ENCODE assay signal across 9 mouse cellular contexts in genomic region chr9:99632264-99632663, GRCm38 (mm10). TPM values are rescaled to one million over a fixed set of nuclear protein-coding genes. Genes with fewer than 3 reads are reported as not detected.
DNase-seq lines count a peak whose midpoint lies in the region; ATAC-seq and TF ChIP-seq lines count a peak whose summit lies in the region.
"Had no signal": no experiment of that assay in that cellular context is flagged by ENCODE, and none has a peak within 500 bp of the region (broad histone marks: within the 10 kb centered on the region; RNA-seq: fewer than 3 reads in every experiment).

No protein-coding gene starts in this region.

- 59% methylated on average over 8 of the region's 8 CpGs for WGBS in forebrain, embryonic 15.5 days
- WGBS in kidney, postnatal 0 days: 42% methylated on average over 8 of the region's 8 CpGs
- 39% methylated on average over 8 of the region's 8 CpGs for WGBS in neural tube, embryonic 12.5 days

- peaks cover 37% of the 10 kb centered on the region for H3K4me1 ChIP-seq in forebrain, embryonic 15.5 days
- H3K4me1 ChIP-seq in kidney, postnatal 0 days (replicated peaks; ENCODE audit: insufficient read depth, low read length): peaks cover 5% of the 10 kb centered on the region; the same call in 1 of the 2 replicates
- peaks cover 25% of the 10 kb centered on the region for H3K4me1 ChIP-seq in neural tube, embryonic 12.5 days

- H3K9ac ChIP-seq in forebrain, embryonic 15.5 days (replicated peaks): no peak overlapping the region
- no peak overlapping the region for H3K9ac ChIP-seq in kidney, postnatal 0 days (ENCODE audit: low read depth, low read length)
- peak overlapping the region; percentile 13; the same call in 1 of the 2 replicates for H3K9ac ChIP-seq in neural tube, embryonic 12.5 days

- peak overlapping the region; percentile 16; the same call in 1 of the 2 replicates for H3K4me2 ChIP-seq in forebrain, embryonic 15.5 days (replicated peaks)
- peak overlapping the region; percentile 78 for H3K4me2 ChIP-seq in kidney, postnatal 0 days (ENCODE audit: low read length)
- H3K4me2 ChIP-seq in neural tube, embryonic 12.5 days (replicated peaks): peak overlapping the region; percentile 80

- no peaks in the 10 kb centered on the region for H3K9me3 ChIP-seq in forebrain, embryonic 15.5 days
- no peaks in the 10 kb centered on the region for H3K9me3 ChIP-seq in kidney, postnatal 0 days (replicated peaks; ENCODE audit: low read length)
- no peaks in the 10 kb centered on the region for H3K9me3 ChIP-seq in neural tube, embryonic 12.5 days

- H3K4me3 ChIP-seq in forebrain, embryonic 15.5 days: no peak overlapping the region
- H3K4me3 ChIP-seq in kidney, postnatal 0 days (replicated peaks; ENCODE audit: low read depth, low read length): no peak overlapping the region
- H3K4me3 ChIP-seq in neural tube, embryonic 12.5 days: no peak overlapping the region

- H3K36me3 ChIP-seq in forebrain, embryonic 15.5 days: peaks cover 5% of the 10 kb centered on the region; the same call in 1 of the 2 replicates
- peaks cover 3% of the 10 kb centered on the region; the same call in 1 of the 2 replicates for H3K36me3 ChIP-seq in kidney, postnatal 0 days (ENCODE audit: insufficient read depth, low read length)
- H3K36me3 ChIP-seq in neural tube, embryonic 12.5 days: peaks cover 10% of the 10 kb centered on the region

- H3K27me3 ChIP-seq in forebrain, embryonic 15.5 days: no peaks in the 10 kb centered on the region
- H3K27me3 ChIP-seq in kidney, postnatal 0 days (ENCODE audit: insufficient read depth, low read length): no peaks in the 10 kb centered on the region
- no peaks in the 10 kb centered on the region for H3K27me3 ChIP-seq in neural tube, embryonic 12.5 days (replicated peaks)

- peak; percentile 41 for TF ChIP-seq CTCF in kidney, postnatal 0 days (IDR thresholded peaks at IDR 0.05; ENCODE audit: low read depth)

- H3K27ac ChIP-seq in forebrain, embryonic 15.5 days (replicated peaks): no peak overlapping the region
- H3K27ac ChIP-seq in kidney, postnatal 0 days: peak overlapping the region; percentile 63
- no peak overlapping the region for H3K27ac ChIP-seq in neural tube, embryonic 12.5 days

- no peak for ATAC-seq in forebrain, embryonic 15.5 days (replicated peaks)
- ATAC-seq in kidney, postnatal 0 days (replicated peaks; ENCODE audit: low FRiP score, low read depth): peak; percentile 25; the same call in 1 of the 2 replicates
- ATAC-seq in neural tube, embryonic 12.5 days (ENCODE audit: low FRiP score, low read depth): no peak

- peak; percentile 12 for DNase-seq in right cerebral cortex, adult 18-20 months
- DNase-seq in right cerebral cortex, postnatal 36 days (ENCODE audit: low spot score in 2 of 2): no peak
- peak; percentile 30 for DNase-seq in kidney, postnatal 0 days (ENCODE audit: low spot score)
- no peak for DNase-seq in cerebellum, postnatal 36 days
- DNase-seq in liver: no peak
- DNase-seq in frontal cortex, postnatal 14 days (ENCODE audit: low spot score in 2 of 2): no peak

RNA-seq across cellular contexts. Expression of gene Dzip1l, which starts 3.0 kb away (rescaled TPM):
- 13.3 TPM in 2 replicates for polyA plus RNA-seq in forebrain, embryonic 15.5 days (2015; fragmentation: Nextera tagmentation; extraction: Ambion mirVana)
- 17.3 and 18.7 TPM in 2 replicates for polyA plus RNA-seq in kidney, postnatal 0 days (2015; fragmentation: Nextera tagmentation; extraction: Ambion mirVana)
- 13.4 and 14.7 TPM in 2 replicates for polyA plus RNA-seq in neural tube, embryonic 12.5 days (2016; fragmentation: Nextera tagmentation; extraction: Ambion mirVana)

RNA-seq across cellular contexts. Expression of gene A4gnt, which starts 20.0 kb away (rescaled TPM):
- polyA plus RNA-seq in forebrain, embryonic 15.5 days (2015; fragmentation: Nextera tagmentation; extraction: Ambion mirVana): not detected in 2 replicates
- 1.2 and 2.0 TPM in 2 replicates for polyA plus RNA-seq in kidney, postnatal 0 days (2015; fragmentation: Nextera tagmentation; extraction: Ambion mirVana)
- not detected in 2 replicates for polyA plus RNA-seq in neural tube, embryonic 12.5 days (2016; fragmentation: Nextera tagmentation; extraction: Ambion mirVana)
- polyA plus RNA-seq: spleen, adult 2 months had no signal

RNA-seq across cellular contexts. Expression of gene Dbr1, which starts 56.7 kb away (rescaled TPM):
- polyA plus RNA-seq in forebrain, embryonic 15.5 days (2015; fragmentation: Nextera tagmentation; extraction: Ambion mirVana): 28.9 and 31.6 TPM in 2 replicates
- 17.0 and 21.2 TPM in 2 replicates for polyA plus RNA-seq in kidney, postnatal 0 days (2015; fragmentation: Nextera tagmentation; extraction: Ambion mirVana)
- polyA plus RNA-seq in neural tube, embryonic 12.5 days (2016; fragmentation: Nextera tagmentation; extraction: Ambion mirVana): 28.1 and 28.8 TPM in 2 replicates

Comparison
In these comparisons a context has a peak if more than half of its experiments do, and no peak if none do; other contexts are left out.
1. DNase-seq: peak in right cerebral cortex, adult 18-20 months (single experiment) and kidney, postnatal 0 days (single experiment); none in right cerebral cortex, postnatal 36 days (0 of 2), cerebellum, postnatal 36 days (0 of 2), liver (single experiment) and frontal cortex, postnatal 14 days (0 of 2).
2. H3K4me2 ChIP-seq: peak in every context shown above with its lines; median percentile 80 in neural tube, embryonic 12.5 days; 78 in kidney, postnatal 0 days; 16 in forebrain, embryonic 15.5 days.